Mouse (Mus musculus) heart, embryonic 10.5 days (tissue): Measurements from ENCODE around the gene Ppp3r1. TPM values are rescaled to one million over a fixed set of nuclear protein-coding genes. Genes with fewer than 3 reads are reported as not detected.
"Not testable (repeated sequence)": the region's sequence is repeated elsewhere in the genome, so short reads cannot be mapped to it uniquely, and the experiment has no call there.

Experiments
- DNase-seq: peaks from one replicate; pipeline ENCODE4 v3.0.0-alpha.2; 2017; ENCODE audit warnings: low spot score
- H3K27ac ChIP-seq: fragments of 300-500 bp; sonication (generic); 2 replicates; pipeline ENCODE4 v1.5.1; 2016; ENCODE audit warnings: mild to moderate bottlenecking
- H3K27me3 ChIP-seq: fragments of 300-500 bp; sonication (generic); 2 replicates; pipeline ENCODE4 v1.6.1; 2016; ENCODE audit warnings: mild to moderate bottlenecking; ENCODE audit not compliant: poor library complexity, insufficient read depth, severe bottlenecking
- H3K36me3 ChIP-seq: fragments of 300-500 bp; sonication (generic); 2 replicates; pipeline ENCODE4 v1.6.1; 2016; ENCODE audit warnings: mild to moderate bottlenecking, moderate library complexity
- H3K4me1 ChIP-seq: fragments of 300-500 bp; sonication (generic); 2 replicates; pipeline ENCODE4 v1.6.1; 2016; ENCODE audit warnings: mild to moderate bottlenecking
- H3K4me3 ChIP-seq: fragments of 300-500 bp; sonication (generic); 2 replicates; pipeline ENCODE4 v1.5.1; 2016; ENCODE audit warnings: mild to moderate bottlenecking, moderate library complexity
- H3K9me3 ChIP-seq: fragments of 300-500 bp; sonication (generic); 2 replicates; pipeline ENCODE4 v1.6.1; 2016; ENCODE audit warnings: mild to moderate bottlenecking, moderate library complexity
- WGBS: fragments of 180-500 bp; shearing (Covaris S2); methylation state at CpG from one replicate; pipeline ENCODE4 v1.1.7; 2016; 5-methylcytosine and 5-hydroxymethylcytosine counted together
- polyA plus RNA-seq: library from polyadenylated mRNA; unstranded; fragments of >200 nt; fragmentation: Nextera tagmentation; extraction: Ambion mirVana; gene quantifications from 2 replicates; pipeline ENCODE4 v1.2.1, GENCODE M21; 2016

Gene Ppp3r1
- polyA plus RNA-seq, 1 experiment from 2014 or later = 76.7 TPM

DNA sequence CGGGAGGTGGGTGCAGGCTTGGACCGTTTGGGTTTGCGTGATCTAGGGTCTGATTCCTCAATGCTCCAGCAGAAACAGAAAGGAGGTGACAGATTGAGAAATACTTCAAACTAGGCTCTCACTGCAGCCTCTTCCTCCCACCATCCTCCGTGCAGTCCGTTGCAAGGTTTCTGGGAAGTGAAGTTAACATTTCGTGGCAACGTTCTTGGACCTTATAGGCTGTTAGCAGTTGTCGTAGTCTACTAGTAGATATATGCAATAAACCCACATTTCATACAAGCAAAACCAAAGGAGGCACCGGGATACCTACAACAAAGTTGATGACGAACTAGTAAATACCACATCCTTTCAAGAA, 53.1 kb downstream of the Ppp3r1 start:
- no peak for DNase-seq
- Histone ChIP-seq H3K36me3 (peaks cover 19% of the 10 kb centered on the region), H3K27me3 (no peaks in the 10 kb centered on the region), H3K27ac (peak overlapping the region; percentile 94), H3K9me3 (no peaks in the 10 kb centered on the region), H3K4me3 (peak overlapping the region; percentile 84), H3K4me1 (peaks cover 14% of the 10 kb centered on the region)
- WGBS = 3% methylated on average over 10 of the region's 10 CpGs

- WGBS = 51% methylated on average over 5 of the region's 5 CpGs
Observed at GRCm38 (mm10) chr11:17212903-17213509, 53.9 kb downstream of the Ppp3r1 start.

DNA sequence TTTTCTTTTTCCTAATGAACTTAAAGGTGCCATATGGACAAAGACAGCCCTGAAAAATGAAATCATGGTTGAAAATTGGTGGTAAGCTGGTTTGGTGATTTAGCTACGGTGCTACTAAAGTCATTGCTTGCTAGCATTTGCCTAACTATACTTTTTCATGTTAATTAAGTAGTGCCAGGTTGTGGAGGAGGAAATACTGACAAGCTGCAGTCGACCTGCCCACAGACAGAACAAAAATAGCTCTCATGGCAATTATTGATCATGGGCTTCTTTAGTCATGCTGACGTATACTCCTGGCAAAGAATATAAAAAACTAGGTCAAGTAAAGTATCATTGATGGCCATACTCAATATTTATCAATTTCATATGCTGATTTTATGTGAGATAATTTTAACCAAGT, 56.4 kb downstream of the Ppp3r1 start:
- DNase-seq = no peak
- no peaks in the 10 kb centered on the region for H3K27me3 ChIP-seq
- H3K9me3 ChIP-seq = no peaks in the 10 kb centered on the region
- peaks cover 14% of the 10 kb centered on the region for H3K4me1 ChIP-seq
- no peak overlapping the region for H3K27ac ChIP-seq
- no peaks in the 10 kb centered on the region for H3K36me3 ChIP-seq
- 89% methylated on average over 3 of the region's 3 CpGs for WGBS
- no peak overlapping the region for H3K4me3 ChIP-seq

More at GRCm38 (mm10) chr11:17212903-17213509, 53.9 kb downstream of the Ppp3r1 start:
- Histone ChIP-seq H3K4me3 (peak overlapping the region; percentile 84), H3K9me3 (no peaks in the 10 kb centered on the region), H3K27me3 (no peaks in the 10 kb centered on the region), H3K4me1 (peaks cover 14% of the 10 kb centered on the region), H3K27ac (no peak overlapping the region), H3K36me3 (peaks cover 12% of the 10 kb centered on the region)
- no peak for DNase-seq

- no peaks in the 10 kb centered on the region for H3K9me3 ChIP-seq
- no peaks in the 10 kb centered on the region for H3K4me1 ChIP-seq
- WGBS = 97% methylated on average over 8 of the region's 8 CpGs
- peaks cover 20% of the 10 kb centered on the region; the same call in 1 of the 2 replicates for H3K36me3 ChIP-seq
- H3K27ac ChIP-seq = no peak overlapping the region
- no peak overlapping the region for H3K4me3 ChIP-seq
- H3K27me3 ChIP-seq = no peaks in the 10 kb centered on the region
- DNase-seq = no peak
Observed at GRCm38 (mm10) chr11:17221126-17221525, 62.1 kb downstream of the Ppp3r1 start.

- H3K27ac ChIP-seq = no peak overlapping the region
- H3K4me1 ChIP-seq = peaks cover 9% of the 10 kb centered on the region; the same call in 1 of the 2 replicates
- no peaks in the 10 kb centered on the region for H3K27me3 ChIP-seq
- H3K4me3 ChIP-seq = no peak overlapping the region
- peaks cover 23% of the 10 kb centered on the region for H3K36me3 ChIP-seq
- peak; percentile 82 for DNase-seq
- no peaks in the 10 kb centered on the region for H3K9me3 ChIP-seq
- WGBS = 45% methylated on average over 5 of the region's 5 CpGs
Observed at GRCm38 (mm10) chr11:17232792-17233191, 73.7 kb downstream of the Ppp3r1 start.

DNA sequence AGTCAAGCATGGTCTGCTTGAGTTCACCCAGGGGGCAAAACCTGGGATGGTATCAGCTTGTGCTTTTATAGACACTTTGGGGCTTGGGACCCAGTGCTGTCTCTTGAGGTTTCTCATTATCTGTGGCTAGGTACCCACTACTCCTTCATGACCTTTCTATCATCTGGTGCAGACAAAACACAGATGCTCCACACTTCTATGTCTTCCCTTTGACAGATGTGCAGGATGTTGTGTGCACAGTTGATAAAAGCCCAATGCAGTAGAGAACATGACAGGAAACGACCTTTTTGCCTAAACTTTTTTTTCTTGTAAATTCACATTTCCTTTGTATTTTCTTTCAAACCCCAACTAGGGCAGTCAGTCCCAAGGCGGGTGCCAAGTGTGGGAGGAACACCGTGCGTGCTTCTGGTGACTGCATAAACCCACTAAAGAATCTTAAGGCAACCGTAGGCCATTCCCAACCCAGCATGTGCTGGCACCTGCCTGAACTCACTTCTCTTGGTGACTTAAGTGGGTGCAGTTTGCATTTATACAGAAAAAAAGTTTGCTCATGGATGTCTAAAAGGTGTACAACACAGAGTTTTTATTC, 77.5 kb downstream of the Ppp3r1 start:
- DNase-seq = no peak
- peaks cover 19% of the 10 kb centered on the region for H3K36me3 ChIP-seq
- H3K4me1 ChIP-seq = peaks cover 9% of the 10 kb centered on the region; the same call in 1 of the 2 replicates
- no peaks in the 10 kb centered on the region for H3K27me3 ChIP-seq
- 79% methylated on average over 5 of the region's 5 CpGs for WGBS
- H3K27ac ChIP-seq = no peak overlapping the region
- no peak overlapping the region for H3K4me3 ChIP-seq
- no peaks in the 10 kb centered on the region for H3K9me3 ChIP-seq

GRCm38 (mm10) chr11:17238598-17238997, 79.5 kb downstream of the Ppp3r1 start:
- not testable (repeated sequence) for H3K4me1 ChIP-seq, H3K27me3 ChIP-seq, DNase-seq, H3K27ac ChIP-seq, H3K9me3 ChIP-seq, H3K4me3 ChIP-seq, H3K36me3 ChIP-seq
- WGBS = 80% methylated on average over 5 of the region's 5 CpGs

DNA sequence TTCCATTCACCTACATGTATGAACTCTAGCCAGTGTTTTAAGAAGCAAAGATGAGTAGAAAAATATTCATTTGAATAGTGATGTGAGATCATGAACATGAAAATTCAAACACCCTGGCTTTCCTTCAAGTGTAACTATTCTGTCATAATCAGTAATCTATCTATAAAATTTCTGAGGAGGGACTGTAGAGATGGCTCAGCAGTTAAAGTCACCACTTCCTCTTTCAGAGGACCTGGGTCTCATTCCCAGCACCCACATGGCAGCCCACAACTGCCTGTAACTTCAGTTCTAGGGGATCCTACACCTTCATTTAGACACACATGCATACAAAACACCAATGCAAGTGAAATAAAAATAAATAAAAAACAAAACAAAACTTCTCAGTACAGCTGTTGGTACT, 89.7 kb downstream of the Ppp3r1 start:
- H3K9me3 ChIP-seq = no peaks in the 10 kb centered on the region
- no peaks in the 10 kb centered on the region for H3K36me3 ChIP-seq
- no peak overlapping the region for H3K27ac ChIP-seq
- no peak overlapping the region for H3K4me3 ChIP-seq
- no peaks in the 10 kb centered on the region for H3K27me3 ChIP-seq
- DNase-seq = no peak
- no peaks in the 10 kb centered on the region for H3K4me1 ChIP-seq

Other genes with a start within 250 kb of the Ppp3r1 start
- 1.5 and 1.7 TPM in 2 replicates for gene Fbxo48, start 207.9 kb upstream of the Ppp3r1 start, polyA plus RNA-seq
- gene Cnrip1, start 107.7 kb upstream of the Ppp3r1 start, polyA plus RNA-seq = 7.2 and 12.7 TPM in 2 replicates
- 5.6 and 10.6 TPM in 2 replicates for gene Plek, start 106.9 kb upstream of the Ppp3r1 start, polyA plus RNA-seq
- 22.8 and 27.6 TPM in 2 replicates for gene Wdr92, start 22.8 kb downstream of the Ppp3r1 start, polyA plus RNA-seq
- 95.4 and 114 TPM in 2 replicates for gene Pno1, start 52.3 kb downstream of the Ppp3r1 start, polyA plus RNA-seq
- gene C1d, start 98.3 kb downstream of the Ppp3r1 start, polyA plus RNA-seq = 85.5 and 94.1 TPM in 2 replicates